Mouse (Mus musculus): Measurements from ENCODE around the gene Sipa1l1.

Sipa1l1 gene

GRCm38 (mm10) chr12:82168820-82169533, at the start of gene Sipa1l1:
Gene Sipa1l1, plus strand, starts transcription at chr12:82169320.
- in situ Hi-C loops (cut with MboI, MseI): loop anchor here (10.0 kb wide), 1 partner anchor 374 kb away; no protein-coding TSS in a partner anchor

GRCm38 (mm10) chr12:82121947-82122346, 47.2 kb upstream of the Sipa1l1 start:
- in situ Hi-C loops (cut with MboI, MseI): no loop called here

- in situ Hi-C loops (cut with MboI, MseI): no loop called here
Measured at GRCm38 (mm10) chr12:82122450-82123249, 46.5 kb upstream of the Sipa1l1 start.

GRCm38 (mm10) chr12:82126796-82127195, 42.3 kb upstream of the Sipa1l1 start:
- in situ Hi-C loops (cut with MboI, MseI): no loop called here

GRCm38 (mm10) chr12:82139234-82140166, 29.6 kb upstream of the Sipa1l1 start:
- in situ Hi-C loops (cut with MboI, MseI): no loop called here

GRCm38 (mm10) chr12:82143371-82143770, 25.7 kb upstream of the Sipa1l1 start:
- in situ Hi-C loops (cut with MboI, MseI): no loop called here

GRCm38 (mm10) chr12:82145173-82145572, 23.9 kb upstream of the Sipa1l1 start:
- in situ Hi-C loops (cut with MboI, MseI): no loop called here

GRCm38 (mm10) chr12:82147021-82147693, 22.0 kb upstream of the Sipa1l1 start:
- in situ Hi-C loops (cut with MboI, MseI): no loop called here

- in situ Hi-C loops (cut with MboI, MseI): no loop called here
Measured at GRCm38 (mm10) chr12:82148328-82148930, 20.7 kb upstream of the Sipa1l1 start.

GRCm38 (mm10) chr12:82151019-82151418, 18.1 kb upstream of the Sipa1l1 start:
- in situ Hi-C loops (cut with MboI, MseI): no loop called here

- in situ Hi-C loops (cut with MboI, MseI): no loop called here
Measured at GRCm38 (mm10) chr12:82154527-82154926, 14.6 kb upstream of the Sipa1l1 start.

- in situ Hi-C loops (cut with MboI, MseI): no loop called here
Measured at GRCm38 (mm10) chr12:82158516-82158915, 10.6 kb upstream of the Sipa1l1 start.

GRCm38 (mm10) chr12:82159372-82159771, 9.7 kb upstream of the Sipa1l1 start:
- in situ Hi-C loops (cut with MboI, MseI): no loop called here

- in situ Hi-C loops (cut with MboI, MseI): loop anchor here (10.0 kb wide), 1 partner anchor 371 kb away; no protein-coding TSS in a partner anchor
Measured at GRCm38 (mm10) chr12:82165651-82166050, 3.5 kb upstream of the Sipa1l1 start.

- in situ Hi-C loops (cut with MboI, MseI): loop anchor here (10.0 kb wide), 1 partner anchor 371 kb away; no protein-coding TSS in a partner anchor
Measured at GRCm38 (mm10) chr12:82166101-82166571, 3.0 kb upstream of the Sipa1l1 start.

- in situ Hi-C loops (cut with MboI, MseI): loop anchor here (10.0 kb wide), 1 partner anchor 375 kb away; no protein-coding TSS in a partner anchor
Measured at GRCm38 (mm10) chr12:82169571-82170431, 681 bp downstream of the Sipa1l1 start.

GRCm38 (mm10) chr12:82170461-82171279, 1.6 kb downstream of the Sipa1l1 start:
- in situ Hi-C loops (cut with MboI, MseI): no loop called here

GRCm38 (mm10) chr12:82171591-82171990, 2.5 kb downstream of the Sipa1l1 start:
- in situ Hi-C loops (cut with MboI, MseI): no loop called here
